Mouse (Mus musculus) neural tube, embryonic 11.5 days (tissue): ENCODE measurements around the gene Txndc2. TPM values are rescaled to one million over a fixed set of nuclear protein-coding genes. Genes with fewer than 3 reads are reported as not detected.

Source experiments
- ATAC-seq: fragments of 200-750 bp; cut with Nextera tagmentation; 2 replicates; pipeline ENCODE4 v1.8.0; 2017; ENCODE audit warnings: moderate number of reproducible peaks, mild to moderate bottlenecking, moderate TSS enrichment, moderate library complexity; ENCODE audit not compliant: insufficient read depth, low FRiP score, low TSS enrichment
- DNase-seq: peaks from one replicate; pipeline ENCODE4 v3.0.0-alpha.2; 2015; ENCODE audit warnings: low spot score
- H3K27ac ChIP-seq: fragments of 300-500 bp; sonication (generic); 2 replicates; pipeline ENCODE4 v1.5.1; 2014; ENCODE audit warnings: low read depth, mild to moderate bottlenecking, low read length
- H3K27me3 ChIP-seq: fragments of 300-500 bp; sonication (generic); 2 replicates; pipeline ENCODE4 v1.6.1; 2014; ENCODE audit warnings: mild to moderate bottlenecking, low read length, mixed read lengths; ENCODE audit not compliant: control insufficient read depth, insufficient read depth
- H3K36me3 ChIP-seq: fragments of 300-500 bp; sonication (generic); 2 replicates; pipeline ENCODE4 v1.6.1; 2014; ENCODE audit warnings: mild to moderate bottlenecking, low read length, moderate library complexity, mixed read lengths; ENCODE audit not compliant: control insufficient read depth, insufficient read depth
- H3K4me1 ChIP-seq: fragments of 300-500 bp; sonication (generic); 2 replicates; pipeline ENCODE4 v1.6.1; 2014; ENCODE audit warnings: low read length, mixed read lengths; ENCODE audit not compliant: control insufficient read depth, insufficient read depth
- H3K4me2 ChIP-seq: fragments of 300-500 bp; sonication (generic); 2 replicates; pipeline ENCODE4 v1.6.1; 2014; ENCODE audit warnings: low read depth, mild to moderate bottlenecking, moderate library complexity
- H3K4me3 ChIP-seq: fragments of 300-500 bp; sonication (generic); 2 replicates; pipeline ENCODE4 v1.5.1; 2014; ENCODE audit warnings: low read depth, low read length
- H3K9ac ChIP-seq: fragments of 300-500 bp; sonication (generic); 2 replicates; pipeline ENCODE4 v1.6.1; 2014; ENCODE audit warnings: mild to moderate bottlenecking, low read length
- H3K9me3 ChIP-seq: fragments of 300-500 bp; sonication (generic); 2 replicates; pipeline ENCODE4 v1.6.1; 2016; ENCODE audit warnings: low read length; ENCODE audit not compliant: control insufficient read depth
- WGBS: fragments of 180-500 bp; shearing (Covaris S2); extraction: QIAGEN DNeasy Blood & Tissue Kit; methylation state at CpG from one replicate; pipeline ENCODE4 v1.1.7; 2014; 5-methylcytosine and 5-hydroxymethylcytosine counted together
- polyA plus RNA-seq: library from polyadenylated mRNA; unstranded; fragments of >200 nt; fragmentation: Nextera tagmentation; extraction: Ambion mirVana; gene quantifications from 2 replicates; pipeline ENCODE4 v1.2.1, GENCODE M21; 2014

Txndc2 gene
- polyA plus RNA-seq = 0.12 TPM in 1 of 2 replicates, not detected in the other

DNA sequence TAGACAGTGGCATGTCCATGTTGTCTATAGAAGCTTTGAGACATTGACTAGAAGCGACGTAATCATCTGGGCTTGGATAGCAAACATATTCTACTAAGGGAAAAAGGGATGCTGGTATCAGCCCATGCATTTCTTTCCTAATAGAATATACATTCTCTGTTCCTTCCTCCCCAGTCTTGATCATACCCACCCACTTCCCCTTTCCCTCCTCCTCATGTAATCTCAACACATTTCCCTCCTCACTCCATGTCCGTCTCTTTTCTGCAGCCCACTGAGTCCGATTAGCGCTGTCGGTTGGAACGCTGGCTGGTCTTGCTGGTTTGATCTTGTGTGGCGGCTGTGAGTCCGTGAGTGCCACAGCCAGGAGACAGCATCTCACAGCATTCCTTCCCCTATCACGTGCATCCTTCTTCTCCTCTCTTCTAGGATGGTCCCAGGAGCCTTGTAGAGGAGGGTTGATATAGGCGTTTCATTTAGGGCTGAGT lies at the start of gene Txndc2:
Gene Txndc2 (minus strand): TSS at position 435 of the 485 bp plus-strand sequence.
- Histone ChIP-seq H3K27ac (0 out of 2 replicates have a peak within 1 kb of the TSS, but pooled peaks have one; percentile 20), H3K4me2 (no peak within 1 kb of the TSS), H3K36me3 (no peaks in the 10 kb centered on the region), H3K4me1 (peaks cover 10% of the 10 kb centered on the region), H3K4me3 (no peak within 1 kb of the TSS), H3K27me3 (no peaks in the 10 kb centered on the region), H3K9ac (no peak within 1 kb of the TSS), H3K9me3 (no peaks in the 10 kb centered on the region)
- DNase-seq (no peak), ATAC-seq (no peak)
- 89% methylated on average over 11 of the region's 11 CpGs for WGBS

DNA sequence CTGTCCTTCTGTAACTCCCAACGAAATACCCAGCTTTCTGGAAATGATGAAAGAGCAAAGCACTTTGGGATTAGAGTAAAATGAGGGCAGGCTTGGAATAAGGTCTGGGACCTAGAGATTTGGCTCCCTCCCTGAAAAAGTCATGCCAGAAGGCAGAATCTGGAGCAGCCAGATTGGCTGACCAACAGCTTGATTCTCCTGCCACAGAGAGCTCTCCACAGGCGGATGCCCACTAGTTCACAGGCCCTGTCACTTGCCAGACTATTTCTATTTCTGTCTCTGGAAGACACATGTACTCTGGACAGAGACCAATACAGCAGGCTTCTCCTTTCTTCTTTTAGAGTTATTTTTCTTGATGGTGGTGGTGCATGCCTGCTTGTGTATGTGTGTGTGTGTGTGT lies 41.8 kb upstream of the Txndc2 start:
- 88% methylated on average over 2 of the region's 2 CpGs for WGBS
- ATAC-seq = no peak
- H3K9ac ChIP-seq = no peak overlapping the region

DNA sequence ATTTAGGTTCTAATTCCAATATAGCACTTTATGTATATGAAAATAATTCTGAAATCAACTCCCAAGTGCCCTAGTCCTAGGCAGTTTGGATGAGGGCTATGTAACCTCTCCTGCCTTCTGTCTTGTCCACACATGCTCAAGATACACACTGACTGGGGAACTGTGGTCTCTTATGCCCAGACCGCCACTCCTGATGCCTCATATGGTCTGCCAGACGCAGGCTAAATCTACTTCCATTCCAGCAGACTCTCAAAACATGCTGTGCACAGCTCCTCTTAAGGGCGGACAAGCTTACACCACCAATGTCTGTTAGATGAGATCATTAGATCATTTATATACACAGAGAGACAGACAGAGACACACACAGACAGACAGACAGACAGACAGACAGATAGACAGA lies 41.3 kb upstream of the Txndc2 start:
- no peak for DNase-seq
- no peaks in the 10 kb centered on the region for H3K4me1 ChIP-seq
- H3K9ac ChIP-seq = no peak overlapping the region
- no peaks in the 10 kb centered on the region for H3K27me3 ChIP-seq
- no peak overlapping the region for H3K27ac ChIP-seq
- 89% methylated on average over 3 of the region's 3 CpGs for WGBS
- no peak overlapping the region for H3K4me2 ChIP-seq
- H3K36me3 ChIP-seq = no peaks in the 10 kb centered on the region
- H3K9me3 ChIP-seq = no peaks in the 10 kb centered on the region
- ATAC-seq = no peak
- H3K4me3 ChIP-seq = no peak overlapping the region

More for the DNA sequence above, 41.8 kb upstream of the Txndc2 start:
- no peak overlapping the region for H3K27ac ChIP-seq
- H3K27me3 ChIP-seq = no peaks in the 10 kb centered on the region
- H3K4me2 ChIP-seq = no peak overlapping the region
- no peaks in the 10 kb centered on the region for H3K4me1 ChIP-seq
- H3K9me3 ChIP-seq = no peaks in the 10 kb centered on the region
- H3K36me3 ChIP-seq = no peaks in the 10 kb centered on the region
- no peak overlapping the region for H3K4me3 ChIP-seq
- DNase-seq = no peak

DNA sequence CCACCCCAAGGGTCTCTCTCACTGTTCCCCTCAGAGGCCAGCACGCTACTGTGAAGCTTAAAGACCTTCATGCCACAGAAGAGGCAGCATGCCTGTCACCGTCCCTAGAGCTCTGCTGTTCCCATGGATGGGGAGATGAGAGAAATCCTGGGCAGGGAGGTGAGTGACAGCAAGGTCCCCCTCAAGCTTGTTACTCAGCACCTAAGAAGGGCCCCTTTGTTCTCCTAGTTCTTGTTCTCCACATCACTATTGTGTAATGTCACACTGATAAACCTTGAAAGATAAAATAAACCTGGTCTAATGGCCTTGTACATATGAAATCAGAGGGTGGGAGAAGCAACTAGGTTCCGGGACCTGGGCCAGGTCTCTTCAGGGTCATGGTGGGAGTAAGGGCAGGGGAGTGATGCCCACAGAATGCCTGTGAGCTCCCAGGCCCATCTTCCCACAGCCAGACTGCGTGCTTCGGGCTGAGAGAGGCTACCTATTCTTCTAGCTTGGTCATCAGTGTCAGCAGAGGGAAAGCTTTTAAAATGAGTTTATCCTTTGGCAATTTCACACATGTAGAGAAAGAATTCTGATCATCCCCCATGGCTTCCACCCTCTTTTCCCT lies 40.2 kb upstream of the Txndc2 start:
- no peak overlapping the region for H3K27ac ChIP-seq
- 87% methylated on average over 5 of the region's 5 CpGs for WGBS
- no peak overlapping the region for H3K4me2 ChIP-seq
- no peak overlapping the region for H3K4me3 ChIP-seq
- ATAC-seq (no peak), DNase-seq (no peak)
- no peak overlapping the region for H3K9ac ChIP-seq
- no peaks in the 10 kb centered on the region for H3K27me3 ChIP-seq
- no peaks in the 10 kb centered on the region for H3K36me3 ChIP-seq
- no peaks in the 10 kb centered on the region for H3K9me3 ChIP-seq
- H3K4me1 ChIP-seq = no peaks in the 10 kb centered on the region

DNA sequence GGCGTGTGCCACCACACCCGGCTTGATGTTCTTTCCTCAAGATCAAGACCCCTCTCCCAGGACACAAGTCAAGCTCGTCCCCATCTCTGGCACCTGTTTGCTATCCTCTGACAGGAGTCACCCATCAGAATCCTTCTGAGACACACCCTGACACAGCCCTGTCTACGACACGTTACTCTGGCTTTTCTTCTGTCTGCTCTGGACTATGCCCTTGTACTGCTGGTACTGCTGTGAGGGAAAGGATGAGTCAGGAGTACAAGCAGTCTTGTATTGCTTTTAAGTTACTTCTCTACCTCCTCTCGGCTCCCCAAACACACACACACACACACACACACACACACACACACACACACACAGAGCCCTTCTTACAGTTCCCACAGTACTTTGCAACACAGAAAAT lies 39.5 kb upstream of the Txndc2 start:
- Histone ChIP-seq H3K36me3 (no peaks in the 10 kb centered on the region), H3K27ac (no peak overlapping the region), H3K9ac (no peak overlapping the region), H3K4me1 (no peaks in the 10 kb centered on the region), H3K9me3 (no peaks in the 10 kb centered on the region), H3K4me2 (no peak overlapping the region), H3K4me3 (no peak overlapping the region), H3K27me3 (no peaks in the 10 kb centered on the region)
- ATAC-seq (no peak), DNase-seq (no peak)
- WGBS = 87% methylated on average over 6 of the region's 6 CpGs

DNA sequence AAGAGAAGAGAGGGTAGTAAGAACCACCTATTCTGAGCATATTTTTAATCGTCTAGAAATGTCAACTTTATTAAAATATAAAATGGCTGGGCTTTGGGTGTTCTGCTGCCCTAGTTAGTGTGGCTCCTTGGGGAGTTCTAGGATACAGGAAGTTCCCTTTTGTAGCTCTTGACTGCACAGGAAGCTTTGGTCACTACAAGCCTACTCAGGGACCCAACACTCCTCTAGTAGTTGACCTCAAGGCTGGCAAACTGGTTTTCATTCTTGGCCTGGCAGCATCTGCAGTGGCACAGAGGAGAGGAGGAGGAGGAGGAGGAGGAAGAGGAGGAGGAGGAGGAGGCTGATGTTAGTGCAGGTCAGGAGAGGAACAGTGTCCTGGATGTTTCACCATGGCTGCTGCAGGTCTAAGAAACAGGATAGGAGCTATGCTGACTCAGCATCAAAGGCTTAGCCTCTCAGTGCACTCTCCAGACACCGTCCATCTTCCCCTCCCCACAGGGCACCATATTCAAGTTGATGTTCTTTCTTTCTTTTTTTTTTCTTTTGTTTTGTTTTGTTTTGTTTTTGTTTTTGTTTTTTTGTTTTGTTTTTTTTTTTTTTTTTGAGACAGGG lies 38.9 kb upstream of the Txndc2 start:
- Histone ChIP-seq H3K27me3 (no peaks in the 10 kb centered on the region), H3K4me1 (no peaks in the 10 kb centered on the region), H3K4me2 (no peak overlapping the region), H3K27ac (no peak overlapping the region), H3K4me3 (no peak overlapping the region), H3K9ac (no peak overlapping the region), H3K36me3 (no peaks in the 10 kb centered on the region), H3K9me3 (no peaks in the 10 kb centered on the region)
- DNase-seq = no peak
- no peak for ATAC-seq
- WGBS = 79% methylated on average over 2 of the region's 2 CpGs

DNA sequence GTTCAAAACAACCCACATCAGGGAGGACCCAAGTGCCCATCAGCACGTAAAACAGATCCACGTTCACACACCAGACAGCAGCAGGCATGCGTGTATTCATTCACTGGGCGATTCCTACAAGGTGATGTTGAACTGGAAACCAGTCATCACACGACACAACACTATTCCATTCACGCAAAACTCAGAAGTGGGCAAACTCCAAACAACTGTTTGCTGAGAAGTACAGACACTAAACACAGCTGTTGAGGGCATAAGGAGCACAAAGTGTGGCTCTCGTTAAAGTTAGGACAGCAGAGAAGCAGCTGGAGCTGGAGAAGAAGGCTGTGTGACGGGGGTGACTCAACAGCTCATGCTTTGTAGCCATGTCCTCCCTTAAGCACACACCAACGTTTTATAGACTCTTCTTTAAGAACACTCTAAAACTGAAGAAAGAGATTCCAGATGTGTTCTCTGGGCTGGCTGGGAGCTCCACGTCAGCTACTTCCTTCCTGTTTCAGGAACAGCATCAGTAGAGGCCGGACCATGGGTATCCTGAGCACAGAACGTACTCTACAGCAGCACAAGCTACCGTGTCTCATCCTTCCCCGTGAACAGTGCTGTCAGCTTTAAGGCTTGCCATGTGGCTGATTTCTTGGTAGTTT lies 38.0 kb upstream of the Txndc2 start:
- no peak overlapping the region for H3K4me3 ChIP-seq
- H3K9me3 ChIP-seq = no peaks in the 10 kb centered on the region
- no peak for DNase-seq
- no peak overlapping the region for H3K9ac ChIP-seq
- H3K27me3 ChIP-seq = no peaks in the 10 kb centered on the region
- 75% methylated on average over 14 of the region's 14 CpGs for WGBS
- no peaks in the 10 kb centered on the region for H3K4me1 ChIP-seq
- no peak overlapping the region for H3K27ac ChIP-seq
- ATAC-seq = no peak
- H3K4me2 ChIP-seq = no peak overlapping the region
- no peaks in the 10 kb centered on the region for H3K36me3 ChIP-seq

DNA sequence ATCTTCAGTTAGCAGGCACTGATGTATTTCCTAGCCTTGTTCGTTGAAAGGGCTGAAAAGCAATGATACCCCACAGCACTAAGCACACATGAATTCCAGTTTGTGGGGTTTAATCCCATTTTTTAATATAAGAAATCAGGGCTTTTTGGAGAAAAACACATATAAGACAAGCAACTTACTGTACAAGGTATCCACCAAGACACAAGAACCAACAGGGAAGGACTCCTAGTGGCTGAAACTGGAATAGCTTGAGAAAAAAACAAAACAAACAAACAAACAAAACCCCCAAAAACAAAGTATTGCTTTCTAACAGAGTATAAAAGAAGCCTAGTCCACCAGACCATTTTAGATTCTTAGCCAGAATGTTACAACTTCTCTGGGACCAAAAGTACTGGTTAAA lies 35.8 kb upstream of the Txndc2 start:
- ATAC-seq (no peak), DNase-seq (no peak)
- H3K27ac ChIP-seq = no peak overlapping the region
- no peaks in the 10 kb centered on the region for H3K27me3 ChIP-seq
- H3K4me1 ChIP-seq = no peaks in the 10 kb centered on the region
- H3K36me3 ChIP-seq = no peaks in the 10 kb centered on the region
- no peak overlapping the region for H3K4me3 ChIP-seq
- H3K4me2 ChIP-seq = no peak overlapping the region
- WGBS = 94% methylated on average over 1 of the region's 1 CpGs
- no peak overlapping the region for H3K9ac ChIP-seq
- H3K9me3 ChIP-seq = no peaks in the 10 kb centered on the region

DNA sequence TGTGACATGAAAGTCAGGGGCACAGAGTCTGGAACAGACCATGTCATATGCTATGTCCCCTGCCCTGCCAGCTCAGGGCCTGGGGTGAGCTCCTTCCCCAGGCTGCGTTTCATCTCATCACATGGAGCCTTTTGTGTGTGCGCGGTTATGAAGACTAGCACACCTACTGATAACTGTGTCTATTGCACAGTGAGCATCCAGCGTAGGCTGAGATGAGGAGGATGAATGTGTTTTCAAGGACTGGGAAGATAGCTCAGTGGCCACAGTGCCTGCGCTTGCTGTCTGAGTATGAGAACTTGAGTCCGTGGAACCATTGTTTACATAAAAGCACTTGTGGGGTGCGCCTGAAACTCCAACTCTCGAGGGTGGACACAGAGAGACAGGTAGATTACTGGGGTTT lies 34.6 kb upstream of the Txndc2 start:
- DNase-seq = no peak
- H3K4me1 ChIP-seq = no peaks in the 10 kb centered on the region

More for the DNA sequence above, 34.6 kb upstream of the Txndc2 start:
- Histone ChIP-seq H3K27me3 (no peaks in the 10 kb centered on the region), H3K4me2 (no peak overlapping the region), H3K4me3 (no peak overlapping the region), H3K9ac (no peak overlapping the region), H3K27ac (no peak overlapping the region), H3K9me3 (no peaks in the 10 kb centered on the region), H3K36me3 (no peaks in the 10 kb centered on the region)
- 92% methylated on average over 8 of the region's 8 CpGs for whole genome bisulfite sequencing
- ATAC-seq = no peak
